Mouse (Mus musculus): Measurements from ENCODE around the gene Cd46. TPM values are rescaled to one million over a fixed set of nuclear protein-coding genes. Genes with fewer than 3 reads are reported as not detected.
A peak's percentile ranks its signal among the peaks of the same experiment; 100 is the strongest.

The Cd46 gene
- polyA plus RNA-seq, 3 experiments from 2014 or later = 2.6 to 3.7 (median 3.6) TPM

DNA sequence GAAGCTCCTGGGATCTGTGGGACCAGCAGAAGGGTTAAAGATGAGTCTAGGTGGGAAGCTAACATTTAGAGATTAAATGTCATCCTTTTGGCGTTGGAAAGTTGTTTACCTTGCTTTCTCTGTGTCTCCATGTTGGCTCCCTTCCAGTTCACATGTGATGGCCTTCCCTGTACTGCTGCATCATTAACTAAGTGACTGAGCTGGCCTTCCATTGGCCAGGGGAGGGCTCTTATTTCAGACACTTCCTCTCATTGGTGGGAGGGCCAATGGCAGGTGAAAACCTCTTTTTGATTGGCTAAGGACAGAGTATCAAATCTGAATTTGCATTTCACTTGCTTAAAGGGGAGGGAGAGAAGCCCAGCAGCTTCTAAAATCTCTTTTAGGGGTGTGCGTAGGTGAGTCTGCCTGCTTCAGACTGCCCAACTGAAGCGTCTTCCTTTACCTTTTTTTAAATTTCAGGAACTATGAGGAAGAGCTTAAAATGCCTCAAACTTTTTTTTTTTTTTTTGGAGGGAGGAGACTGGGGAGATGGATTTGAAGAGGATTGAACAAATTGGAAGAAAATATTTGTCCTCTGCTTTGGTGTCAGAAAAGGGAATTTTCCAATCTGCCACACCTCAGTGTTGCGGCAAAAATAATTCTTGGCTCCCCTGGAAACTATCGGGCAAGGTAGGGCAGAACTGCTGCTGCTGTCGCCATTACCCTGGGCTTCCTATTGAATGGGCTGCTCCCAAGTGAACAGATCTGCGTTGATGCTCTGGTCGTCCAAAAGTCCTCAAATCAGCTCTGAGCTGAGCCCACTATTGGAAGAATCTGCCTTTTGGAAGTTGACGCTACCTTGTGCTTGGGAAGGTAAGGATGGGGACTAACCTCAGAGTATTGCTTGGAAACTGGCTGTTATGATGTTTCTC lies 73.7 kb downstream of the Cd46 start:
- no peak for ATAC-seq

DNA sequence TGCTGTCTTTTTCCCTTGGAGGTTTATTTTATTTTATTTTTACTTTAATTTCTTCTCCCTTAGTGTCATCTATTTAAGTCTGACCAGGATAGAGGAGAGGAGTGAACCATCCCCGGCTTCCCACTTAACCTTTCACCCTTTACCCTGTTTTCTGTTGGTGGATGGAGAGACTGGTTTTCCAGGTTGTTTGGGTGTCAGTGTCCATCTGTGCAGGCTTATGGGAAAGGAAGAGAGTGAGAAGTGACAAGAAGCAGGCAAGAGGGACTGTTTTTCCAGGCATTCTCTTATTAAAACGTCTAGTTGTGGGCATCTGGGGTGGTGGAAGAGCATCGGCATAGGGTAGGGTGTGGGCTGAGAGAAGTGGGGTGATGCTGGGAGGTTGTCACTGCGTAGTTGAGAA lies 74.4 kb downstream of the Cd46 start:
- ATAC-seq = no peak

DNA sequence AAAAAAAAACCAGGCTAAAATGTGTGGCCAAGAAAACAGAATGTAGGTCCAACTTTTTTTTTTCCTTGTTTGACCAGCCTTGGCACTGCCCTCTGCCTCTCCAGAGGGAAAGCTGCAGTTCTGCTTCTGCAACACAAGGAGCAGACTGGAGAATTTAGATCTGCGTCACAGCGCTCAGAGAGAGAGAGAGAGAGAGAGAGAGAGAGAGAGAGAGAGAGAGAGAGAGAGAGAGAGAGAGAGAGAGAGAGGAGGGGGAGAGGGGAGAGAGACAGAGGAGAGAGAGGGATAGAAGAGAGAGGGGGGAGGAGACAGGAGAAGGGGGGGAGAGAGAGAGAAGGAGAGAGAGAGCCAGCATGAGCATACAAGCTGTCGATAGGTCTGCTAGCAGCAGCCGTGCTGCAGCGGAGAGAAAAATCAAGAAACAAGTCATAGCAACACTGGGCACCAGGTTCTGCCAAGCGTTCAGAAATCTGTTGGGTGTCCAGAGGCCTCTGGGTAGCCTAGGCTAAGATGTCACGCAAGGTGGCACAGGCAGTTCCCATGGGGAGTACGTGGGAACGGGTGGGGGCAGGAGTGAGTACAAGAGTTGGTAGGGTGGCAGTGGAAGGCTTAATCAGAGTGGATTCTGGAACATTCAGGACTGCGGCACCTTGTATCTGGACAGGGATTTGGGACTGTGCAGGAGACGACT lies 75.1 kb downstream of the Cd46 start:
- ATAC-seq = no peak

DNA sequence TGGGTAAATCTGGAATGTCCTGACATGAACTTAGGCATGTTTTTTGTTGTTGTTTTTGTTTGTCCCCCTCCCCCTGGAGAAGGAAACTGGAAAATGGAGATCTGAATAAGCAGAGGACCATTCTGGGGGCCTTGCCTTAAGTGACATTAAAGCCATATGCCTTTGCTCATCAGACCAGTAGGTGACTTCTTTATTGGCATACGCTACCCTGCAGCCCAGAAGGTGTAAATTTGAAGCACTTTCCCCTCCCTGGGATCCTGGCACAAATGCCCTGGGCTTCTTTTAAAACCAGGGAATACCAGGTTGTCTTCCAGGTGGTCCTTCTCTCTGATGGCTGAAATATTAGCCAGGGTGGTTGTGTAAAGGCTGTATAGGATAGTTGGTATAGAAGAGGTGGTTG lies 76.8 kb downstream of the Cd46 start:
- no peak for ATAC-seq

DNA sequence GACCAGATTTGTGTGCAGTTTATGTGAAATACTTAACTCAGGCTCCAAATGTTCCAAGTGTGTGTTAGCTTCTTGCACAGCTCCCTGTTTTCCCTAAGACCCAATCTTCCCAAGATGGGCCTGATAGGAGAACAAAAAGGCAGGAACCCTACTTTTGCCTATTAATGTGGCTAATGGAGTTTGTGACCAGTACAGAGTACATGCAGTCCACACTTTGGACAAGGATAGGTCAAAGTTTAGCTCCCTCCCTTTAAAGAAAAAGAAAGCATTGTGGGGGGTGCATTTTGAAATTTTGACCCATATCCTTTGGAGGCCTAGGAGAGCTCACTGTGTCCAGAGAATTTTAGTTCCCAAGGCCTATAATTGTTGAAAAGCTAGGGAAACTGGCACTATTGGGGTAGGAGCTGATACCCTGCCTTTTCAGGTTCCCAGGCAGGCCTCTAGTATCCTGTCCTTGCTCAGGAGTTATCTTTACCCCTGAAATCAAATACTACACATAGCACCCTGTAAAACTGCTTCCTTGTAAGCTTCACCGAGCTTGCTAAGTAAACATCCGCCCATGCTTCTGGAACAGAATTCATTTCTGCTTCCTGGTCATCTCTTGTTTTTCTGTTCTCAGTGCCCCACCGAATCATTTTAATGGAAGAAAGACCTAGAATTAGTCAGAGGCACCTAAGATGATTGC lies 77.7 kb downstream of the Cd46 start:
- ATAC-seq = no peak

DNA sequence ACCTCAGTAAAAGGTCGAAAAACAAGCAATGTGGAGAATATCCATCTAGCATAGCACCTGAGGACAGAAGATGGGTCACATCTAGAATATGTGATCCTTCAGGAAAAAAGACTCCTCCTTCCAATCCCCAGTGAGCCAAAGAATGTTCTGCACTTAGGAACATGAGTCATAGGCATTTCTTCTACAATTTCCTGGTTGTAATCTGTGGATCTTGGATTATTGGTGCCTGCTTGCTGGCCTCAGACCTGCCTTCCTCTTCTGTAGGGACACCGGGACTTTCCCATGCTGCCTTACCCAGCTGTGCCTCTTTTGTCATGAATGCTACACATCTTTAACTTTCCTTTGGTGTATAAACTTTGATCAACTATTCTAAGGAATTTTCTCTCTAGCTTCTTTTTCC lies 79.5 kb downstream of the Cd46 start:
- no peak for ATAC-seq

DNA sequence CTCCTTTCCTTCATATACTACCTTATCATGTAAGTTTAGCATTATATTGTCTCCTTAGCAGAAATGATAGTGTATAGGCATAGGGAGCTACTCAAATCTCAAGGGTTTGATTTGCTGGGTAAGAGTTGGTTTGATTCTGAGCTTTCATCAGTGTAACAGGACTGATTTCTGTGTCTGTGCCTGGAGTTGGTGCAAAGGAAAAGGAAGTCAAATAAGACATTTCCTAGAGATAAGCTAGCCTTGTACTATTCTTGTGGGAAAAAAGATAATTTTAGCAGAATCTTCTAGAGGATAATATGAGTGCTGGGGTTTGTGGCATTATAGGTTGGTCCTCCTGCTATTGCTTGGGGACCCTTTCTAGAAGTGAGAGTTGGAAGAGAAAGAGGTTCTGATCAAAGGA lies 85.8 kb downstream of the Cd46 start:
- no peak for ATAC-seq

DNA sequence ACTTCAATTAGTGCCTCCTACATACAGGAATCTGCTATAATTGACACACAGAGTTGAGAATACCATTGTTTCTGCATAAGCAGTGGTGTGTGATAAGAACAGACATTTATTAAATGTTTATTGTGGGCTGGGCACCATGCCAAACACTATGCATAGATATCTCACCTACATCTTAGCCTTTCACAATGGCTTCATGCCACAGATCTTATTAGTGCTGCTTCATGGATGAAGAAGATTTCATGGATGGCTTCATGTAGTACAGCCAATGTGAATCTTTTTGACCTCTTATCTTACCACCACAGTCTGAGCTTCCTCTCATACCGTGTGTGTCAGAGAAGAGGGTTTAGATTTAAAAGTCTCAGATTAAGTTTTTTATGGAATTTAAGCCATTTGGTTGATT lies 87.9 kb downstream of the Cd46 start:
- no peak for ATAC-seq

DNA sequence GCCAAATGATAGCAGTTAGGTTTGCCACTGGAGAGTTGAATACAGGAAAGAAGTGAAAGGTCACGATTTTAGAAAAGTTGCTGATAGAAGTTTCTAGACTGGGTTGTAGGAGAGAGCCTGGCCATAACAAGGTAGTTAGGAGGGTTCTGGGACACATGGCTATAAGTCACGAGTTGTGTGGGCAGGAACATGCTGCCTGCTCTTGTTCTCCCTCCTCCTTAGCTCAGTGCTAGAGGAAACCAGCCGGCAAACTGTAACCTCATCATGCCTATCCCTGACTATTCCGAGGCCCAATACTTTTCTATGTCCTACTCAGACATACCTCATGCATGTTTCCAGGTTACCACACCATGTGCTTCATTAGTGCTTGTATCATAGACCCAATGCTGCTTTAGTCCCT lies 88.7 kb downstream of the Cd46 start:
- no peak for ATAC-seq

DNA sequence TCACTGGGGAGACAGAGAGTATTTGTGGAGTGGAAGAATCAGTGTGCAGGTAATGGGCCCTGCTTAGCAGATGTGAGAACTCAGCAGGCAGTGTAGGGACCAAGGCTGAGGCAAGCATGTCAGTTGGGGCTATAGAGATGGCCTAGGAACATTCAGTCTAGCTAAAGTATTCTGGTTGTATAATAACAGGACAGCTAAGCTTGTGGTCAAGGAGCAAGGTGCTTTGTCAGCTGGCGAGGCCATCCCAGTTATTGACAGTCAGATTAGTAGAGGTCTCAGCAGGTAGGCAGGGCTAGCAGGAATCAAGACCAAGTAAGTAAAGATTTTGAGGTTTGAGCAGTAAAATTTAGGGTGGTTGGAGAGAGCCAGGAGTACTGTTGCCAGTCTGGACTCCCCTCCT lies 93.7 kb downstream of the Cd46 start:
- ATAC-seq = no peak

DNA sequence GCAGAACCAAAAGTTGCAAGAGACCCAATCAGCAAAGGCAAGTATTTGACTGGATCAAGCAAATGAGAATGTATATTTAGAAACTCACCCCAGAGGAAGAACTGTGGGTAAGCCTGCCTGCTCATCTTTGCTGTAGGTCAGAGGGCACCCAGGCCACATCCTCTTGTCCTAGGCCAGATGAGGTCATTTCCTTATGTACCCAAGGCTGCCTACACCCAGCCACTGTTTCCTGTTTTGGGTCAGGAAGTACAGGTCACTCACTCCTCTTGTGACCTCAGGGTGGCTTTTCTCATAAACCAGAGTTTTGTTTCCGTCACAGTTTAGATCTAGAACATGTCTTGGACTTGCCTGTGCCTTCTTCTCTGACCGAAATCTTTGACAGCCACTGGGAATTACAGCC lies 96.9 kb downstream of the Cd46 start:
- ATAC-seq = peak; percentile 82

DNA sequence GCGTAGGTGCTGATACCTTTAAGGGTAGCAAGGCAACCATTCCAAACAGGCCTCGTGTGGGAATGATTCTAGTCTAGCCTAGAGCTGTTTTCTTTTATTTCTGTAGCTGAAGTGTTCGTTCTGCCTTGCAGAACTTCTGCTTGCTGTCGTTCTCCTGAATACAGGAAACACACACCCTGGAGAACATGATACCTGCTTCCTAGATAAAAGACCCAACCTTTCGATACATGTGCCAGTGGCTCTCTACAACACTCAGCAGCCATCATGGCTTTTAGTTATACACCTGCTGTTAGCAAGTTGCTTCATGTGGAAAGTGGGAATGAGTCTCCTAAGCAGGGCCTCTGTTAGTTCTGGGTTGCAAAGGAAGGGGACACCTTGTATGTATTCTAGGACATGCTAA lies 97.8 kb downstream of the Cd46 start:
- ATAC-seq = no peak

DNA sequence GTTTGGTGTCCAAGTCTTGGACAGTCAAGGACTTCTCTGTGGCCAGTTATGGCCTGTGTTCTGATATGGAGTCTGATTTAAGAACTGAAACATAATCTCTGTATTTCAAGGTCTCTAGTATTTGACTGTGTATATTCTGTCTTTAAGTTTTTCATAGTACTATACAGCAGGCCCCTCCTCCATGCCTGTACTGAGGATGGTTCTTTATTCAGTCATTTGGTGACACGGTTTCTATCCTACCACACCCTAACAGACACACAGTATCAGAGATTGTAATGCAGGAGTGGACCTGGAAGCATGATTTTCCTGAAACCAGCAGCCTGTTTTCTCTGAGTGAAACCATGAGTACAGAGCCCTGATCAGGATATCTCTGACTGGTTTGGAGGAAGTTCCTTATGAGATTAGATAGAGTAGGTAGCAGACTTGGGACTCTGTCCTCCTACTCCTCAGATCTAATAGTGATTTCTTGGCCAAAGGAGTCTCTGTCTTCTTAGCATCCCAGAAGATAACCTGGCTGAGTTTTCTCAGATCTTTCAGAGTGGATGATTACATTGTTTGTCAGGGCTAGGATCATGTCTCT lies 98.5 kb downstream of the Cd46 start:
- ATAC-seq = no peak

DNA sequence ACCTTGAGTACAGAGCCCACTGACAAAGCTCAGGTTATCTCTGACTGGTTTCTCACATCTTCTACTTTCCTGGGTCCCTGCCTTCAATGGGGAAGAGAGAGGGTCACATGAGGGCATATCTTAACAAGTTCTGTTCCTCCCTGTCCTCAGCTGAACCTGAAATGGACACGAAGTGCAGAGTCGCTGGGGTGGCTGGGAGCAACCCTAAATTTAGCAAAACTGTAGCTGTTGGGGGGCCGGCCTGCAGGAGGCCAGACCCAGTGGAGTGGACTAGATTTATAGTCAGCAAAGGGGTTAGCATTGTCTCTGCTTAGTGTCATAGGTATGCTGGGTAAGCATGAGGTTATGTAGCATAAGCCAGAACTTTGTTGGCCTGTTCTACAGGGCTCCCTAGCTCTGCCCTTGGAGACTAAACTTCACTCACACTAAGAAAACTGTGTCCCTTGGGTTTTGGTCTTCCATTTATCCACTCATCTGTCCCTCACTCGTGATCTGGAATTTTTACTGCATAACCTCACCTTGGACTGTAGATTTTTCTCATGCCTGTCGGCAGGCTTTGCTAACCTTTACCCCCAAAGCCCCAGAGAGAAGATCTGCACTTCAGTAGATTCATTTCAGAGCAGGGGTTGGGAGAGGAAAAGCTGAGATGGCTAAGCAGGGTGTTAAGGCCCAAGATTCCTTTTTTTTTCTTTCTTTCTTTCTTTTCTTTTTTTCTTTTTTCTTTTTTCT lies 99.3 kb downstream of the Cd46 start:
- no peak for ATAC-seq

DNA sequence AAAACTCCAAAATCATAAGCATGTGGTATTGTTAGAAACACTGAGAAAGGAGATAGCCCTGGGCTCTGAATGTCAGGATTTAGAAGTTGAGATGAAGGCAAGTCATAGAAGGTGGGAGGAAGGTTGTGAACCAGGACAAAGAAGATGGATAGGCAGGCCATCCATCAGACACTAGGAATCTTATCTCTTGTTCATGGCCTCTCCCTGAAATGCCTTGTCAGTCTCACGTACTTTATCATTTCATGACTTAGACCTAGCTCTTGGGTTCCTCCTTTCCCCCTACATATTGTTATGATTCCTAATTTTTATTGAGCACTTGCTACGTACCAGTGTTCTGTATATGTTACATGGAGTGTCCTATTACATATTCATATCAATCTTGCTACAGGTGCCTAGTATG lies 100.4 kb downstream of the Cd46 start:
- ATAC-seq = no peak

DNA sequence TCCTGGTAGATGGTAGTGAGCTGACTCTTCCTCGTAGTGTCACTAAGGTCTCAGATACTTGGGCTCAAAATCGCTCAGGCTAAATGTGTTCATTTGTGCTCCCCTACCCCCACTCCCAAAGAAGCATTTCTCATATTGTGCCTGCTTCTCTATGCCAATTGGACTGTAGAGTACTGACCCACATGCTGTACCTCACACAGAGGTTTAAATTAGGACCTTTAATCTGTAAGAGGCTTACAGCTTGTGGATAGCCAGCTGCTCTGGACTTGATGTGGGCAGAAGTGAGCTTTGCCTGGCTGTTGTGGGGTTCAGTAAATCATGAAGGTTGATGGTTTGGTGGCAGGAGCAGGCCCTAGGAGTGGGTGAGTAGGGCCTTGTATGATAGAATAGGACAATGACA lies 101.1 kb downstream of the Cd46 start:
- ATAC-seq = no peak

DNA sequence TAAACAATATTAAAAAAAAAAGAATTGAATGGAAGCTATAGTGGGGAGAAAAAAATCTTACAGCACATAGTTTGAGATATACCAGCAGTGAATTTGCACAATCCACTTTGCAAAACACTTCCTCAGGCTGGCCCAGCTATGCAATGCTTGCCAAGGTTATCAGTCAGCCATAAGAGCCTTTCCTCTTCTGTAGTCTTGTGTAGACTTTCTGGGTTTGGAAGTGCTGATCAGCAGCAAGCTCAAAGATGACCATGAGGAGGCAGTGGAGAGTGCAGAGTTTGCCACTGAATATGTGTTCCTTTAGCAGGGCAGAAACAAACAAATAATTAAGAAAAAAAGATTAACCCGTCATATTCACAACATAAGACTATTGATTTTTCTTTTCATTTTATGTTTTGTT lies 103.0 kb downstream of the Cd46 start:
- ATAC-seq = no peak

Other genes starting within 250 kb of the Cd46 start
- under 1 TPM in 2 of 3 experiments, not detected in 1; 0.30 TPM for gene Cd34, start 153.4 kb downstream of the Cd46 start, polyA plus RNA-seq (2017; shearing (Covaris generic))
- 100 to 1,000 TPM; 148 to 184 (median 167) TPM for gene Cr1l, start 39.3 kb upstream of the Cd46 start, polyA plus RNA-seq (2017; shearing (Covaris generic))
- 1 to 10 TPM; 2.9 to 4.4 (median 3.4) TPM for gene Cr2, start 84.5 kb upstream of the Cd46 start, polyA plus RNA-seq (2017; shearing (Covaris generic))